Mouse (Mus musculus): ENCODE results near the gene Trim34b. TPM values are rescaled to one million over a fixed set of nuclear protein-coding genes. Genes with fewer than 3 reads are reported as not detected.
A peak's percentile ranks its signal among the peaks of the same experiment; 100 is the strongest.
"Not testable (repeated sequence)": the region's sequence is repeated elsewhere in the genome, so short reads cannot be mapped to it uniquely, and the experiment has no call there.

The Trim34b gene
- 0.15 TPM in 1 of 2 replicates, not detected in the other for polyA plus RNA-seq (2015; fragmentation: Nextera tagmentation; extraction: Ambion mirVana)

GRCm38 (mm10) chr7:104329171-104329570 is at the start of gene Trim34b:
Gene Trim34b, plus strand, starts transcription at chr7:104329471.
- not testable (repeated sequence) for H3K9ac ChIP-seq (ENCODE audit: low read length); H3K27ac ChIP-seq (ENCODE audit: low read length); H3K9me3 ChIP-seq (ENCODE audit: control insufficient read depth, low read length); H3K4me2 ChIP-seq (ENCODE audit: low read depth, low read length); H3K36me3 ChIP-seq (ENCODE audit: control insufficient read depth, insufficient read depth, low read length); H3K27me3 ChIP-seq (ENCODE audit: control insufficient read depth, insufficient read depth, low read depth, low read length); H3K4me3 ChIP-seq (ENCODE audit: low read length); H3K4me1 ChIP-seq (replicated peaks; ENCODE audit: control insufficient read depth, insufficient read depth, low read length); ATAC-seq (ENCODE audit: low read depth)
- WGBS = 100% methylated on average over 2 of the region's 2 CpGs

- not testable (repeated sequence) for H3K9me3 ChIP-seq (ENCODE audit: control insufficient read depth, low read length); H3K36me3 ChIP-seq (ENCODE audit: control insufficient read depth, insufficient read depth, low read length); H3K4me1 ChIP-seq (replicated peaks; ENCODE audit: control insufficient read depth, insufficient read depth, low read length); H3K27me3 ChIP-seq (ENCODE audit: control insufficient read depth, insufficient read depth, low read depth, low read length); H3K9ac ChIP-seq (ENCODE audit: low read length); H3K27ac ChIP-seq (ENCODE audit: low read length)
- 32% methylated on average over 14 of the region's 14 CpGs for WGBS
- Histone ChIP-seq H3K4me3 (ENCODE audit: low read length) (peak within 1 kb of the TSS; percentile 38), H3K4me2 (ENCODE audit: low read depth, low read length) (peak within 1 kb of the TSS; percentile 48)
- ATAC-seq (ENCODE audit: low read depth) = peak; percentile 93
These were observed 41.5 kb upstream of the Trim34b start, which contains the start of gene Trim5 for GRCm38 (mm10) chr7:104287576-104288443. Gene Trim5, minus strand, starts transcription at chr7:104288094.

GRCm38 (mm10) chr7:104290641-104291040 is 38.6 kb upstream of the Trim34b start:
- Histone ChIP-seq H3K9me3 (ENCODE audit: control insufficient read depth, low read length) (no peaks in the 10 kb centered on the region), H3K36me3 (ENCODE audit: control insufficient read depth, insufficient read depth, low read length) (no peaks in the 10 kb centered on the region), H3K4me2 (ENCODE audit: low read depth, low read length) (no peak overlapping the region), H3K27ac (ENCODE audit: low read length) (no peak overlapping the region), H3K4me3 (ENCODE audit: low read length) (no peak overlapping the region), H3K9ac (ENCODE audit: low read length) (no peak overlapping the region), H3K4me1 (replicated peaks; ENCODE audit: control insufficient read depth, insufficient read depth, low read length) (no peaks in the 10 kb centered on the region), H3K27me3 (ENCODE audit: control insufficient read depth, insufficient read depth, low read depth, low read length) (no peaks in the 10 kb centered on the region)
- 85% methylated on average over 1 of the region's 1 CpGs for WGBS
- ATAC-seq (ENCODE audit: low read depth) = no peak

DNA sequence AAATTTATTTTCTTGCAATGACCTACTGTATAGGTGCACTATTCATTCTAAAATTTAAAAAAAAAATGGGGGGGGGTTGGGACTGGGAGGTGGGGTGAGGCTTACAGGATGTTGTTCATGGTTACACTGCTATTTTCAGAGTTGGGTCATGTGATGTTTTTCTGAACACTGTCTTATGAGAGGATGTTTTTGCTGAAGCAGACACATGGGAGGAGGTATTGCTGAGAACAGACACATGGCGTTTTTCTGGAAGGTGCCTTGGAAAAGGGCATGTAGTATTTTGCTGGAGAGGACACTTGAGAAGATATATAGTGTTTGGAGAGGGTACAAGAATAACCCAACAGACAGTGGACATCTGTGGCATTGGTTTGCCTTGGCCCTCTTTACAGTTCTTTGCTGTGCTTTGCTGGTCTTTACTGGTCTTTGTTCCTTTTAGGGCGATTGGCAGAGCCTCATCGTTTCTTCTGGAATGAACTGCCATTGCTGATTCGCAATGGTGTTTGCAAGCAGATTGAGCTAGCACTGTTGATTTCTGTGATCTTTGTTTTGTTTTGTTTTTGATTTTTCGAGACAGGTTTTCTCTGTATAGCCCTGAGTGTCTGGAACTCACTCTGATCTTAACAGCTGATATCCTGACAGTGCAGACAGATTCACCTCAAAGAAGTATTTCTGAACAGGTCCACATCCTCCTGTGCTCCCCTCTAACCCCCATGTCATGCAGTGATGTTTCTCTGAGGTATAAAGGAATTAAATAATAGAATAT is 37.5 kb upstream of the Trim34b start:
- no peaks in the 10 kb centered on the region for H3K27me3 ChIP-seq (ENCODE audit: control insufficient read depth, insufficient read depth, low read depth, low read length)
- no peaks in the 10 kb centered on the region for H3K4me1 ChIP-seq (replicated peaks; ENCODE audit: control insufficient read depth, insufficient read depth, low read length)
- no peak overlapping the region for H3K4me3 ChIP-seq (ENCODE audit: low read length)
- no peaks in the 10 kb centered on the region for H3K9me3 ChIP-seq (ENCODE audit: control insufficient read depth, low read length)
- H3K9ac ChIP-seq (ENCODE audit: low read length) = no peak overlapping the region
- WGBS = 74% methylated on average over 5 of the region's 5 CpGs
- H3K36me3 ChIP-seq (ENCODE audit: control insufficient read depth, insufficient read depth, low read length) = no peaks in the 10 kb centered on the region
- no peak overlapping the region for H3K27ac ChIP-seq (ENCODE audit: low read length)
- H3K4me2 ChIP-seq (ENCODE audit: low read depth, low read length) = no peak overlapping the region
- no peak for ATAC-seq (ENCODE audit: low read depth)

DNA sequence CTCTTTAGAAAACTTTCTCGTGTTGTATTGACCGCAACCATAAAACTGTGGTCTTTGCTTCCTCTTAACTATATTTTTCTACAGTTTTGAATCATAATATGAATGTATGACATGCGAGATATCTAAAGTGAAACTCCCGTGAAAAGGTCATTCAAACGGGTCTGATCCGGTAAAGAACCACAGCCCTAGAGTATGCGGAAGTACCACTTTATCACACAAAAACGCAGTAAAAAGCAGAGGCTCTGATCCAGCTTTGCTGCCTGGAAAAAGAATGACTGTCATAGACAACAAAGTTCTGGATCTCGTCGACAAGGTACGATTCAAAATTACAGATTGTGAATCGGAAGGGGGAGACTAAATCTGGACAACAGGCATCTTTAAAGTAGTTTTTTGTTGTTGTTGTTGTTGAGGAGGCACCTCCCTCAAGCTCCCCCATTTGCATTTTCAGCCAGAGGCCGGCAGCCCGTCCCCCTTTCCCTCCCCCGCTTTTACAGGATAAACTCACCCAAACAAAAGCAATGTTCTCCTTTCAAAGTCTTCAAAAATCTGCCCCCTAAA is 14.4 kb upstream of the Trim34b start:
- Histone ChIP-seq H3K27me3 (ENCODE audit: control insufficient read depth, insufficient read depth, low read depth, low read length) (no peaks in the 10 kb centered on the region), H3K9me3 (ENCODE audit: control insufficient read depth, low read length) (no peaks in the 10 kb centered on the region), H3K4me2 (ENCODE audit: low read depth, low read length) (peak overlapping the region; percentile 57), H3K9ac (ENCODE audit: low read length) (peak overlapping the region; percentile 56), H3K4me1 (replicated peaks; ENCODE audit: control insufficient read depth, insufficient read depth, low read length) (no peaks in the 10 kb centered on the region), H3K4me3 (ENCODE audit: low read length) (peak overlapping the region; percentile 56), H3K36me3 (ENCODE audit: control insufficient read depth, insufficient read depth, low read length) (no peaks in the 10 kb centered on the region), H3K27ac (ENCODE audit: low read length) (no peak overlapping the region)
- 8% methylated on average over 15 of the region's 15 CpGs for WGBS
- ATAC-seq (ENCODE audit: low read depth) = peak; percentile 77

- H3K9me3 ChIP-seq (ENCODE audit: control insufficient read depth, low read length); H3K36me3 ChIP-seq (ENCODE audit: control insufficient read depth, insufficient read depth, low read length); H3K27me3 ChIP-seq (ENCODE audit: control insufficient read depth, insufficient read depth, low read depth, low read length); H3K4me1 ChIP-seq (replicated peaks; ENCODE audit: control insufficient read depth, insufficient read depth, low read length); H3K27ac ChIP-seq (ENCODE audit: low read length): not testable (repeated sequence)
- peak; percentile 97 for ATAC-seq (ENCODE audit: low read depth)
- Histone ChIP-seq H3K4me3 (ENCODE audit: low read length) (peak within 1 kb of the TSS; percentile 56), H3K9ac (ENCODE audit: low read length) (peak within 1 kb of the TSS; percentile 56), H3K4me2 (ENCODE audit: low read depth, low read length) (peak within 1 kb of the TSS; percentile 57)
- WGBS = 17% methylated on average over 4 of the region's 4 CpGs
These were observed 13.7 kb upstream of the Trim34b start, which contains the start of gene Trim12a for GRCm38 (mm10) chr7:104315369-104316080. Gene Trim12a, minus strand, starts transcription at chr7:104315466.

DNA sequence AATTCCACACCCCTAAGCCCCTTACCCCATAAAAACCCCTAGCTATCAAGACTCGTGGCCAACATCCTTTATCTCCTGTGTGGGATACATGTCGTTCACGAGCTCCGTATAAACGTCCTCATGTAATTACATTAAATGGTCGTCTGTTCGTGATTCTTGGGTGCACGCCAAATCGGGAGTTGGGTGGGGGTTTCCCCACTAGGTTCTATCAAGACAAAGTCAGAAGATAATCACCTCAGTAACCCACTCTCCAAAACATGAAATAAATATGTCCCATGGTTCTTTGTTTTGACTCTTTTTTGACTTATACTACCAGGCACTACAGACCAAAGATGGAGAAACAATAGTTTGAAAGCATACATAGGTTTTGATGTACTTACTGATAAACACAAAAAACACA is 7.2 kb upstream of the Trim34b start:
- H3K9ac ChIP-seq (ENCODE audit: low read length) = no peak overlapping the region
- no peaks in the 10 kb centered on the region for H3K4me1 ChIP-seq (replicated peaks; ENCODE audit: control insufficient read depth, insufficient read depth, low read length)
- H3K36me3 ChIP-seq (ENCODE audit: control insufficient read depth, insufficient read depth, low read length) = no peaks in the 10 kb centered on the region
- no peak for ATAC-seq (ENCODE audit: low read depth)
- H3K4me2 ChIP-seq (ENCODE audit: low read depth, low read length) = no peak overlapping the region
- no peak overlapping the region for H3K27ac ChIP-seq (ENCODE audit: low read length)
- H3K4me3 ChIP-seq (ENCODE audit: low read length) = no peak overlapping the region
- no peaks in the 10 kb centered on the region for H3K27me3 ChIP-seq (ENCODE audit: control insufficient read depth, insufficient read depth, low read depth, low read length)
- 47% methylated on average over 9 of the region's 9 CpGs for WGBS
- H3K9me3 ChIP-seq (ENCODE audit: control insufficient read depth, low read length) = no peaks in the 10 kb centered on the region

- not testable (repeated sequence) for H3K9ac ChIP-seq (ENCODE audit: low read length); ATAC-seq (ENCODE audit: low read depth); H3K4me3 ChIP-seq (ENCODE audit: low read length); H3K36me3 ChIP-seq (ENCODE audit: control insufficient read depth, insufficient read depth, low read length); H3K9me3 ChIP-seq (ENCODE audit: control insufficient read depth, low read length); H3K27ac ChIP-seq (ENCODE audit: low read length); H3K27me3 ChIP-seq (ENCODE audit: control insufficient read depth, insufficient read depth, low read depth, low read length); H3K4me1 ChIP-seq (replicated peaks; ENCODE audit: control insufficient read depth, insufficient read depth, low read length); H3K4me2 ChIP-seq (ENCODE audit: low read depth, low read length)
- 77% methylated on average over 3 of the region's 3 CpGs for WGBS
These were observed 6.3 kb downstream of the Trim34b start for GRCm38 (mm10) chr7:104335547-104335946.

Measured in lung, embryonic 16.5 days (tissue).